Mouse (Mus musculus): ENCODE results near the gene Rgcc.
A peak's percentile ranks its signal among the peaks of the same experiment; 100 is the strongest.

Gene Rgcc

DNA sequence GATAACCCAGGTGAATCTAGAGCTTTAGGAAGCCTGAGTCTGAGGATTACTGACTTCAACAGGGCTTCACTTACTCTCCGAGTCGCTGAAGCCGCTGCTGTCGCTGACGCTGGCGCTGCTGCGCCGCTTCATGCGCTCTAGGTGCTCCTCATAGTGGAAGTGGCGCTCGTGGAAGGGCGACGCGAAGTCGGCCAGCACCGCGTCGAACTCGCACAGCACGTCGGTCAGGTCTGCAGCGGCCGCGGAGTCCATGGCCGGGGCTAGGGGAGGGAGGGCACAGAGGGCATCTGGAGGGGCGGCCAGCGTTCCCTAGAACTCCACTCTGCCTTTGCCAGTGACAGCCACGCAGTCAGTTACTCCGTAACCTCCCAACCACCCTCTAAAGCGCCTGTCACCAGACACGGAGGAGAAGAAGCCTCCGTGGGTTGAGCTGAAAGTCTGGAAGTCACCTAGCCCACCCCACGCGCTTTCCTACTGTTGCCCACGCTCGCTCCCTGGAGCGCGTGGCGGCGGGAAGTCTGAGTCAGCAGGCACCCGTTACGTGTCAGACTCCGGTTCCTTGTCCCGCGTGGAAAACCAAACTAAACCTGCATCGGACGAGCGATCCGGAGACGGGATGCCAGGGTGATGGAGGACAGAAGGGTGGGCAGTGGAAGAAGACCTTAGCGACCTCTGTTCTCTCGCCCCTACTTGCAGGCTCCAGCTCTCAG, 649 bp downstream of the Rgcc start:
- no peak for DNase-seq (ENCODE audit: low spot score)

GRCm38 (mm10) chr14:79299796-79300195, 1.6 kb downstream of the Rgcc start:
- no peak for DNase-seq (ENCODE audit: low spot score)

GRCm38 (mm10) chr14:79299230-79299629, 2.2 kb downstream of the Rgcc start:
- DNase-seq (ENCODE audit: low spot score), result no peak

DNA sequence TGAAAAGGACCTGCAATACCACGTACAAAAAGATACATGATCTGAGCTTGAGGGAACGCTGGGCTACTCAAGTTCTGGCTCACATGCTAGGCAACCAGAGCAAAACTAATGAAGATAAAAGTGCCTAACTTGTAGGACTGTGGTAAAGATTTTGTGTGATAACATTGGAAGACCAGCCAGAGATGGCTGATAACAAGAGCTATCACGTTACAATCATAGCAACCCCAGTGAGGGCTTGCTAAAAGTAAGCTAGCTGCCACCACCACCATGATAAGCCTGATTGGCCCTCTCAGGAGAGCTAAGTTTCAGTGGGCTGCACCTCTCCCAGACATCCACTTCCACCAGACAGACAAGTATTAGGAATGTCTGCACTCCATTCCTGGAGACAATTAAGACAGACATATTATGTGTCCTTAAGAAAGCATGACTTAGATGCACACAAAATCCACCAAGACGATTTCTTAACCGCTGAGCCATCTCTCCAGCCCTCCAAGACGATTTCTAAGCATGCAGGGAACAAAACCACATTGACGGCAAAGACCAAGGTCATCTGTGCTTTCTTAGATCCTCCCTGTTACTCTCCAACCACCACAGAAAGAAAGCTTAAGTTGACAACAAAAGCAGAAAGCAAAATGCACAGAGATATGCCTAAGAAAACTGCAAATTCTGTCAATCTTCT, 3.0 kb downstream of the Rgcc start:
- DNase-seq (ENCODE audit: low spot score), result no peak

DNA sequence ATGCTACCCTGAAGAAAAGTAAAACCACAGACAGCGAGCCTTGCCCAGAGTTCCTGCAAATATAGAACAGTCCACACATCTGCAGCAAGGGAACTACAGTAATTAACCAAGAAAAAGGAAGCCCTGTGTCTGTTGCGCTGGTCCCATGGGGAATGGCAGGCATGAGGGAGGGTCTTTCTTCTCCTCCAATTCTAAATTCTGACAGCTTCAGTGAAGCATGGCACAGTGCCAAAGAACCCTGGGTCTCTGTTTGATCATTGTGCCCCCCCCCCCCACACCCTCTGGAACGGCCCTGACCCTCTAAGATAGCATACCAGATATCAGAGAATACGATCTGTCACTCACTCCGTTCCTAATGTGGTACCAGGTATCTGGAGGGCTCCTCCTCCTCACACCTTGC, 4.6 kb downstream of the Rgcc start:
- DNase-seq (ENCODE audit: low spot score), result no peak

- DNase-seq (ENCODE audit: low spot score), result no peak
Measured at GRCm38 (mm10) chr14:79296201-79296600, 5.2 kb downstream of the Rgcc start.

- no peak for DNase-seq (ENCODE audit: low spot score)
Measured at GRCm38 (mm10) chr14:79295579-79295978, 5.9 kb downstream of the Rgcc start.

DNA sequence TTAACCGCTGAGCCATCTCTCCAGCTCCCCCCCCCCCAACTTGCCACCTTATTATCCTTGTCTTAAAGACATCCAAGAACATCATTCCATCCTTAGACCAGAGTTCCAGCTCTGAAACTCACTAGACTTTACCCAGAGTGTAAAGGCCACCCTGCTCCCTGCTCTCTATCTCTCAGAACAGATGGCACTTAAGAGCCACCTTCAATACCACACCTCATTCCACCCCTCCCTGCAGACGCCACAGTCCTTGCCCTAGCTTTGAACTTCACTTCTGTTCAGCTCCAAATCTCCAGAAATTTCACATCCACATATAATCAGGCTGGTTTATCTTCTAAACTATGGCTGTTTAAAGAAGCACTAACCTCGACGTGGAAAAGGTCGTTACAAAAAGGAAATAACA, 6.5 kb downstream of the Rgcc start:
- no peak for DNase-seq (ENCODE audit: low spot score)

DNA sequence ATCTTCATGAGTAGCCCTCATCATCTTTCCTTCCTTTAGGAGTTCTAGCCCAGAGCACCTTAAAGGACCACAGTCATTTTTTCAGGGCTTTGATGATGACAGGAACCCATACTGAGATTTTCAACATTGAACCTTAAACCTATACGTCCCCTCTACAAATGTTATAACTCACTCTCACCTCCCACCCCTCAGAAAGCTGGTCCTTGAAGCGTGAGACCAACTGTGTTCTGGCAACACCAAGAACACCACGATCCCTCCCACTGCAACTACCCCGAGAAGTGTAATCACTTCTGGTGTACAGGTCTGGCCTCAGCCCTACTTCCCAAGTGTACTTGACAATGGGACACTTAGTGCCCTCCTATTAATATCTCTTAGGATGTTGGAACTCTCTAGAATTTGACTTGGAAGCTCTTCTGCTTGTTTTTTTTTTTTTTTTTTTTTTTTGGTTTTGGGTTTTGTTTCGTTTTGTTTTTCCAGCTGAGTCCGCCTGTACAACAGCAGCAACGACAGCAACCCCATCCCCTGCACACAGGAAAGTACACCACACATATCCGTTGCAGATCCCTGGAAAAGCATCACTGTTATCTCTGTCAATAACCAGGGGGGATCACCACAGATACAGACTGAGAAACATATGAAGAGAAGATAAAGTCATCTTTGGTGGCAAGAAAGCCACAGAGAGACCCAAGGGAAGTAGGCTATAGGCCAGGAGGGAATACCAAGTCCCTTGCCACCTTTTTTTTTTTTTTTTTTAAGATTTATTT, 7.2 kb downstream of the Rgcc start:
- DNase-seq (ENCODE audit: low spot score), result no peak

- peak; percentile 50 for DNase-seq (ENCODE audit: low spot score)
Measured at GRCm38 (mm10) chr14:79293119-79293780, 8.2 kb downstream of the Rgcc start.

DNA sequence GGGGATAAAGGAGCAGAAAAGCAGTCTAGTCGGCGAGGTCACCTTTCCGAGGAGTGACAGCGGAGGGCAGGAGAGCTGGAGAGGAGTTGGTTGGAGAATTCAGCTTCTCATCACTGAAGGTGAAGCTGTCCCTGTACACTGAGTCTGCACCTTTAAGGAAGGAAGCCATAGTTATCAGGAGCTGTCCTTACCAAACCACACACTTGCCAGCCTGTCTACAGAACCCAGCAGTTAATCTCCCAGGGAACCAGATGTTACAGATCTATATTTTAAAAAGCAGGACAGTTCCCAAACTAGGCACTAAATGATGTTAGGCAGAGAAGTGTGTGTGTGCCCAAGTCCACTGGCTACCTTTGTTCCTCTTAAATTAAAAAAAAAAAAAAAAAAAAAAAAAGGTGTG, 9.8 kb downstream of the Rgcc start:
- DNase-seq (ENCODE audit: low spot score), result no peak

DNA sequence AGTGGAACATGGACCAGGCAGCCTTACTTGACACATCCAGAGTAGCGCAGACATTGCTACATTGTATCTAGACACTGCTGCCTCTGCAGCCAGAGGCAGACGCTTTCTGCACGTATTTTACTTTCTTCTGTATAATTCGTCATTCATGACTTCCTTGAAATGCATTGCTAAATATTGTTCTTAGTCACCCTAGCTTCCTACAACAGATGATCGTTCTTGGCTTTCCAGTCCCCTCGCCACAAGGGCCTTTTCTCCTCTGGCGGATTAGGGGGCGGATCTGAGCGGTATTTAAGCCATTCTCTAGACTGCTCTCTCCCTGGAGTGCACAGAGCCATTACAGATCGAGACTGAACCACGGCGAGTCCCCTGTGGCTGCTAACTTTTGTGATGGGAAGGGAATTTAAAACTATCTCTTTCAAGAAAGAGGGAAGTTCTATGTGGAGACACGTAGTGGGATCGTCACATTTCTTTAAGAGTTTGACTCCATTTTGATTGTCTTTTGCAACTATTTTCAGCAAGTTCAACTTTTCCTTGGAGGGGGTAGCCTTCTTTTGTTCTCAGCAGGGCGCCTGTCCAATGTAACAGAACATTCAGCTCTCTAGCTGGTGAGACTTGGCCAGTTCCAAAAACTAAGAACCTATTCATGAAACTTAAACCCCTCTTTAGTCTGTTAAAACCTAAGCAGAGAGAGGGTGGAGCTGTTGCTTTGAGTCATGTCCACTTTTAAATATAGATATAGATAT, 10.6 kb downstream of the Rgcc start:
- DNase-seq (ENCODE audit: low spot score), result no peak

DNA sequence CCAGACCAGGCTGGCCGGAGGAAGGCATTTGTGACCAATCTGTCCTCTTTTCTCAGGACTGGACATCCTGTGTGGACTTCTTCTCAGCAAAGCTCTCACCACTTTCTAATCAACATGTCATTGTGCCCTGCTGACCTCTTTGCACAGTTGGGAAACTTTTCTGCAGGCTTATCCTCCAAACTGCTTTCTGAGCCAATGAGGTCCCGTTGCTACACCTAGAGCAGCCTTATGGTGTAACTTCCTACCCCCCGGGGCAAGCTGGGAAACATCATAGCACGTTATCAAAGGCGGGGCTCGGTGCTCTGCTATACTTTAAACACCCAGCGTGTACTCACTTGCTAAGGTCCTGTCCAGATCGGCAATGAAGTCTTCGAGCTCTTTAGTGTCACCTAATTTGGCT, 11.5 kb downstream of the Rgcc start:
- no peak for DNase-seq (ENCODE audit: low spot score)

DNA sequence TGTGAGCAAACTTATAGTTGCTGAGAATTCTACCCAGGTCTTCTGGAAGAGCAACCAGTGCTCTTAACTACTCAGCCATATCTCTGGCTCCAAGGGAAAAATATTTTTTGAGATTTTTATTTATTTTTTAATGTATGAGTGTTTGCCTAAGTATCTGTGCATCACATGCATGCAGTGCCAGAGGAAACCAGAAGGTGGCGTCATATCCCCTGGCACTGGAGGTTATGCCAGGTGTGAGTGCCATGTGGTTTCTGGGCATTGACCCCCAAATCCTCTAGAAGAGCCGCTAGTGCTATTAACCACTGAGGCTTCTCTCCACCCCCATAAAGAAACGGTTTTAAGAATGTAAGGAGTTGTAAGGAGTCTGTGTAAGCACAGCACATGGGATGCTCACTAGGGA, 13.2 kb downstream of the Rgcc start:
- DNase-seq (ENCODE audit: low spot score), result no peak

DNA sequence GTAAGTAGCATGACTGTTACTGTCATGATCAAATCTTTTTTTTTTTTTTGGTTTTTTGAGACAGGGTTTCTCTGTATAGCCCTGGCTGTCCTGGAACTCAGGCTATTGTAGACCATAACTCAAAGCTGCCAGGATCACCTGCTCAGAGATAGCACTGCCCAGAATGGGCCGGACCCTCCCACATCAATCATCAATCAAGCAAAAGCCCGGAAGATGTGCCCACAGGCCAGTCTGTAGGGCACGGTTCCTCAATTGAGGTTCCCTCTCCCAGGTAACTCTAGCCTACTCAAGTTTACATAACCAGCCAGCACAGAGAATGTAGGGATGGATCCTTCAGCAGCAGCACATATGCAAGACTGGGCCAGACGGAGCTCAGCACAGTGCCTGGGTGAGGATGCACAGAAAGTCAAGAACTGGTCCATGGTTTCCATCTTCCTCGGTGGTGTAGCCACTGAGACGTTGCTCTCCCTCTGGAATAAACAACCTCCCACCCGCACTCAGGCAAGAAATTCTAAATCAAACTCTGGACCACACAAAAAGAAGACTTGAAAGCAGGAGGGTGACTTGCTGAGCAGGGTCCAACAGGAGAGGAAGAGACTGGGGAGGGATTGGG, 14.1 kb downstream of the Rgcc start:
- DNase-seq (ENCODE audit: low spot score), result no peak

DNA sequence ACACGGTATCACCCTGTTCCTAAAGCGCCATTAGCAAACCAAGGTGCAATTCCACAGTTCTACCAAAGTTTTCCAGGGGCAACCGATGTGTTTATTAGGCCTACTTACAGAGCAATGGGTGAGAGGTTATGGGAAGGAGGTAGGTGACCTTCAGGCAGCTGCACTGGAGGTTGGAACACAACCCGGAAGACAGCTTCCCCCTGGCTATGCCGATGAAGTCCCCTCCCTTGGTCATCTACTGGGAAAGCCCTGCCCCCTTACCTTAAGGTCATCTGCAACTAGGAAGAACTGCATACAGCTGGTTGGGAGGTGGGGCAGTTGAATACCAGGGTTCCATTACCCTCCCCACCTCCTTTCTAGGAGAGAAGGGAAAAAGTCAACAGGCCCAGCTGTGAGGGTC, 15.9 kb downstream of the Rgcc start:
- DNase-seq (ENCODE audit: low spot score), result no peak

- DNase-seq (ENCODE audit: low spot score), result no peak
Measured at GRCm38 (mm10) chr14:79284616-79285015, 16.8 kb downstream of the Rgcc start.

GRCm38 (mm10) chr14:79283952-79284351, 17.5 kb downstream of the Rgcc start:
- no peak for DNase-seq (ENCODE audit: low spot score)

- DNase-seq (ENCODE audit: low spot score), result no peak
Measured at GRCm38 (mm10) chr14:79281894-79282553, 19.4 kb downstream of the Rgcc start.

DNA sequence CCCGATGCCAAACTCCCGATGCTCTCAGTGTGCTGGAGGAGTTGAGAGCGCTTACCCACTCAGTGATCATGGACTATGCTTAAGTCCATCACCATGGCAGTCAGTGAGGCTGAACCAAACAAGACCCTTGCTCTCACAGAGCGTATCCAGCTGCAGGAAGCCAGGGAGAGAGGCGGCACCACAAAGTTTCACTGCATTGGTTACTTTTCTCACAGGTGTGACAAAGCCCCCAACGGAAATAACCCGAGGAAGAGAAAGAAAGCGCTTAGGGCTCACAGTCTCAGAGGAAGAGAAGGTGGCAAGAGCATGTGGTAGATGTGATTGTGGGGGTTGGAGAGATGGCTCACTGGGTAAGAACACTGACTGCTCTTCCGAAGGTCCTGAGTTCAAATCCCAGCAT, 21.0 kb downstream of the Rgcc start:
- no peak for DNase-seq (ENCODE audit: low spot score)

DNA sequence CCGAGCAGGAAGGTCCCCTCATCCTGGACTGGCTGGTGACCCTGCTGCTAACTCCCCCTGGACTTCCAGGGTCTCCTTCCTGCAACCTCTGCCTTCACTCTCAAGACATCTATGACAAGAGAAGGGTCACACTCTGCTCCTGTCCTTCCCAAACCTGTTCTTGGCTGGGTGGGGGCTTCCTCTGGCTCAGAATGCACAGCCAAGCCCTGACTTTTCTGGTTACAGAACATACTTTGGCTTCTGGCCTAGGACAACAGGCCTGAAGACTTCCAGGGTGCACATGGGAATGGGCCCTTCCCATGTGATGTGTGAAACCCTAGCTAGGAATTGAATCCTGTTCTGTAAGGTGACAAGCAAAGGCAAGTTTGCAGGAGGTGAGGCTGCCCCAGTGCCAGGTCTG, 22.0 kb downstream of the Rgcc start:
- DNase-seq (ENCODE audit: low spot score), result no peak

Measured in testis, postnatal 10 days (tissue).